Mouse (Mus musculus): ENCODE measurements at regions not wholly inside any gene's neighbourhood (a gene's known extent, or its start where the extent isn't known, plus 50 kb on each side); places are given as distances from the start of the nearest gene placed in this dataset.
A peak's percentile ranks its signal among the peaks of the same experiment; 100 is the strongest.

GRCm38 (mm10) chr3:141140606-141141005 is 71.5 kb downstream of the Pdha2 start:
- no peaks in the 10 kb centered on the region for H3K27me3 ChIP-seq (ENCODE audit: control insufficient read depth, insufficient read depth, low read length)
- no peak overlapping the region for H3K27ac ChIP-seq (replicated peaks; ENCODE audit: low read depth, low read length)
- no peaks in the 10 kb centered on the region for H3K4me1 ChIP-seq (ENCODE audit: control insufficient read depth, insufficient read depth, low read length)
- no peaks in the 10 kb centered on the region for H3K36me3 ChIP-seq (ENCODE audit: control insufficient read depth, insufficient read depth, low read length)
- H3K4me2 ChIP-seq (ENCODE audit: low read length), result no peak overlapping the region
- no peaks in the 10 kb centered on the region for H3K9me3 ChIP-seq (ENCODE audit: control insufficient read depth, low read length)
- no peak overlapping the region for H3K9ac ChIP-seq (replicated peaks; ENCODE audit: low read length)
- DNase-seq, result no peak
- no peak for ATAC-seq (ENCODE audit: low FRiP score, low TSS enrichment)
- 81% methylated on average over 3 of the region's 3 CpGs for WGBS
- H3K4me3 ChIP-seq (replicated peaks; ENCODE audit: low read depth, low read length), result no peak overlapping the region

- Histone ChIP-seq H3K27me3 (ENCODE audit: control insufficient read depth, insufficient read depth, low read length) (no peaks in the 10 kb centered on the region), H3K36me3 (ENCODE audit: control insufficient read depth, insufficient read depth, low read length) (no peaks in the 10 kb centered on the region), H3K9me3 (ENCODE audit: control insufficient read depth, low read length) (no peaks in the 10 kb centered on the region), H3K27ac (replicated peaks; ENCODE audit: low read depth, low read length) (no peak overlapping the region), H3K4me1 (ENCODE audit: control insufficient read depth, insufficient read depth, low read length) (peaks cover 7% of the 10 kb centered on the region), H3K4me2 (ENCODE audit: low read length) (no peak overlapping the region), H3K4me3 (replicated peaks; ENCODE audit: low read depth, low read length) (no peak overlapping the region), H3K9ac (replicated peaks; ENCODE audit: low read length) (no peak overlapping the region)
- WGBS, result 25% methylated on average over 3 of the region's 3 CpGs
- DNase-seq (peak; percentile 25), ATAC-seq (ENCODE audit: low FRiP score, low TSS enrichment) (no peak)
Observed at GRCm38 (mm10) chr3:141112387-141113163, 99.6 kb downstream of the Pdha2 start.

- peaks cover 7% of the 10 kb centered on the region for H3K4me1 ChIP-seq (ENCODE audit: control insufficient read depth, insufficient read depth, low read length)
- H3K9me3 ChIP-seq (ENCODE audit: control insufficient read depth, low read length), result no peaks in the 10 kb centered on the region
- ATAC-seq (ENCODE audit: low FRiP score, low TSS enrichment), result no peak
- 91% methylated on average over 1 of the region's 1 CpGs for WGBS
- no peak overlapping the region for H3K4me3 ChIP-seq (replicated peaks; ENCODE audit: low read depth, low read length)
- no peaks in the 10 kb centered on the region for H3K27me3 ChIP-seq (ENCODE audit: control insufficient read depth, insufficient read depth, low read length)
- H3K27ac ChIP-seq (replicated peaks; ENCODE audit: low read depth, low read length), result no peak overlapping the region
- no peak for DNase-seq
- H3K36me3 ChIP-seq (ENCODE audit: control insufficient read depth, insufficient read depth, low read length), result no peaks in the 10 kb centered on the region
- no peak overlapping the region for H3K9ac ChIP-seq (replicated peaks; ENCODE audit: low read length)
- no peak overlapping the region for H3K4me2 ChIP-seq (ENCODE audit: low read length)
Observed at GRCm38 (mm10) chr3:141111705-141112385, 100.3 kb downstream of the Pdha2 start.
